ENCODE assay signal across 27 mouse cellular contexts in genomic region chr7:144933796-144934195, GRCm38 (mm10). TPM values are rescaled to one million over a fixed set of nuclear protein-coding genes. Genes with fewer than 3 reads are reported as not detected.
A peak's percentile ranks its signal among the peaks of the same experiment; 100 is the strongest.
DNase-seq lines count a peak whose midpoint lies in the region; ATAC-seq lines count a peak whose summit lies in the region.
"Had no signal": no experiment of that assay in that cellular context is flagged by ENCODE, and none has a peak within 500 bp of the region (broad histone marks: within the 10 kb centered on the region; RNA-seq: fewer than 3 reads in every experiment).

No protein-coding gene starts in this region.

- H3K27ac ChIP-seq in midbrain, embryonic 12.5 days (replicated peaks): 0 out of 2 replicates have a peak overlapping the region, but pooled peaks have one; percentile 35
- no peak overlapping the region for H3K27ac ChIP-seq in midbrain, embryonic 14.5 days (replicated peaks; ENCODE audit: low read depth, low read length)
- no peak overlapping the region for H3K27ac ChIP-seq in forebrain, embryonic 14.5 days (ENCODE audit: low read depth, low read length)
- H3K27ac ChIP-seq: embryonic facial prominence, embryonic 15.5 days; hindbrain, embryonic 15.5 days; intestine, embryonic 15.5 days; macrophage had no signal

- peaks cover 71% of the 10 kb centered on the region for H3K36me3 ChIP-seq in midbrain, embryonic 12.5 days
- peaks cover 29% of the 10 kb centered on the region for H3K36me3 ChIP-seq in midbrain, embryonic 14.5 days (ENCODE audit: control insufficient read depth, insufficient read depth, low read length)
- H3K36me3 ChIP-seq in forebrain, embryonic 14.5 days (ENCODE audit: control insufficient read depth, insufficient read depth, low read length): peaks cover 35% of the 10 kb centered on the region
- H3K36me3 ChIP-seq: hindbrain, embryonic 15.5 days had no signal

- no peaks in the 10 kb centered on the region for H3K9me3 ChIP-seq in midbrain, embryonic 12.5 days
- H3K9me3 ChIP-seq in midbrain, embryonic 14.5 days (ENCODE audit: control insufficient read depth, low read length): no peaks in the 10 kb centered on the region
- no peaks in the 10 kb centered on the region for H3K9me3 ChIP-seq in forebrain, embryonic 14.5 days (replicated peaks; ENCODE audit: control insufficient read depth, low read length)
- H3K9me3 ChIP-seq: embryonic facial prominence, embryonic 15.5 days; hindbrain, embryonic 15.5 days; intestine, embryonic 15.5 days; limb, embryonic 12.5 days had no signal

- H3K27me3 ChIP-seq in midbrain, embryonic 12.5 days: 0 out of 2 replicates have a peak, but pooled peaks cover 5% of the 10 kb centered on the region
- peaks cover 3% of the 10 kb centered on the region; the same call in 1 of the 2 replicates for H3K27me3 ChIP-seq in midbrain, embryonic 14.5 days (ENCODE audit: control insufficient read depth, insufficient read depth, low read length)
- H3K27me3 ChIP-seq in forebrain, embryonic 14.5 days (replicated peaks; ENCODE audit: control insufficient read depth, insufficient read depth, low read length): no peaks in the 10 kb centered on the region; the same call in 1 of the 2 replicates
- H3K27me3 ChIP-seq: embryonic facial prominence, embryonic 15.5 days; limb, embryonic 12.5 days had no signal

- no peak overlapping the region for H3K9ac ChIP-seq in midbrain, embryonic 12.5 days (replicated peaks)
- no peak overlapping the region for H3K9ac ChIP-seq in midbrain, embryonic 14.5 days (replicated peaks; ENCODE audit: low read length)
- no peak overlapping the region for H3K9ac ChIP-seq in forebrain, embryonic 14.5 days (ENCODE audit: low read length)
- H3K9ac ChIP-seq: embryonic facial prominence, embryonic 15.5 days; forebrain, postnatal 0 days; hindbrain, embryonic 15.5 days; intestine, embryonic 15.5 days; limb, embryonic 12.5 days; liver, postnatal 0 days had no signal

- 92% methylated on average over 8 of the region's 8 CpGs for WGBS in midbrain, embryonic 12.5 days
- 95% methylated on average over 8 of the region's 8 CpGs for WGBS in midbrain, embryonic 14.5 days
- 92% methylated on average over 8 of the region's 8 CpGs for WGBS in forebrain, embryonic 14.5 days

- peaks cover 32% of the 10 kb centered on the region for H3K4me1 ChIP-seq in midbrain, embryonic 12.5 days
- H3K4me1 ChIP-seq in midbrain, embryonic 14.5 days (ENCODE audit: control insufficient read depth, insufficient read depth, low read length): peaks cover 9% of the 10 kb centered on the region
- H3K4me1 ChIP-seq in forebrain, embryonic 14.5 days (ENCODE audit: control insufficient read depth, insufficient read depth, low read length): peaks cover 4% of the 10 kb centered on the region

- no peak overlapping the region for H3K4me3 ChIP-seq in midbrain, embryonic 12.5 days
- no peak overlapping the region for H3K4me3 ChIP-seq in midbrain, embryonic 14.5 days (replicated peaks; ENCODE audit: low read depth, low read length)
- H3K4me3 ChIP-seq in forebrain, embryonic 14.5 days (ENCODE audit: low read depth, low read length): no peak overlapping the region
- H3K4me3 ChIP-seq: embryonic facial prominence, embryonic 15.5 days; hindbrain, embryonic 15.5 days; intestine, embryonic 15.5 days; limb, embryonic 12.5 days had no signal

- no peak overlapping the region for H3K4me2 ChIP-seq in midbrain, embryonic 12.5 days (replicated peaks)
- H3K4me2 ChIP-seq in midbrain, embryonic 14.5 days (ENCODE audit: low read length): no peak overlapping the region
- no peak overlapping the region for H3K4me2 ChIP-seq in forebrain, embryonic 14.5 days (ENCODE audit: low read length)
- H3K4me2 ChIP-seq: embryonic facial prominence, embryonic 15.5 days; hindbrain, embryonic 15.5 days; intestine, embryonic 15.5 days; limb, embryonic 12.5 days; liver, embryonic 11.5 days had no signal

- ATAC-seq in midbrain, embryonic 12.5 days (ENCODE audit: low FRiP score, low read depth): no peak
- ATAC-seq in midbrain, embryonic 14.5 days (ENCODE audit: low FRiP score, low TSS enrichment): no peak
- no peak for ATAC-seq in forebrain, embryonic 14.5 days
- ATAC-seq: forebrain, postnatal 0 days; intestine, embryonic 15.5 days; liver, postnatal 0 days; lung, postnatal 0 days had no signal

- intact Hi-C loops in heart, postnatal 10 days (cut with DNase I): no loop called here
- intact Hi-C loops in heart, postnatal 25 days (cut with DNase I): no loop called here

- DNase-seq in adrenal gland, adult 2 months: peak; percentile 79
- no peak for DNase-seq in adrenal gland, postnatal 4 days (ENCODE audit: low spot score in 2 of 2)
- peak; percentile 15 to 18 for DNase-seq in heart, postnatal 10 days
- DNase-seq in heart, postnatal 25 days (ENCODE audit: low spot score): no peak
- DNase-seq in midbrain, embryonic 14.5 days: no peak
- DNase-seq in adrenal gland, postnatal 36 days: peak; percentile 59 to 69
- no peak for DNase-seq in forebrain, embryonic 14.5 days (ENCODE audit: low spot score)
- DNase-seq: forebrain, postnatal 0 days; layer of hippocampus, postnatal 36 days; liver, postnatal 0 days; right cerebral cortex, postnatal 14 days; spleen, adult 18-20 months had no signal

RNA-seq across cellular contexts. Expression of gene Ccnd1, which starts 5.9 kb away (rescaled TPM):
- 100 to 1,000 TPM; 105 to 244 TPM for total RNA-seq in adrenal gland, adult 2 months (2021)
- 115 and 133 TPM in 2 replicates for polyA plus RNA-seq in adrenal gland, adult 2 months (2012; rRNA removed)
- 100 to 1,000 TPM; 110 to 132 TPM for total RNA-seq in adrenal gland, postnatal 4 days (2021)
- total RNA-seq in heart, postnatal 10 days (2021): 100 to 1,000 TPM in 1 of 2 experiments, 10 to 100 TPM in 1; 89.8 to 102 TPM
- 10 to 100 TPM; 41.2 to 42.1 TPM for total RNA-seq in heart, postnatal 25 days (2021)
- 259 and 289 TPM in 2 replicates for polyA plus RNA-seq in midbrain, embryonic 12.5 days (2016; fragmentation: Nextera tagmentation; extraction: Ambion mirVana)
- 40.1 and 76.3 TPM in 2 replicates for polyA plus RNA-seq in midbrain, embryonic 14.5 days (2014; fragmentation: Nextera tagmentation; extraction: Ambion mirVana)
- total RNA-seq in adrenal gland, postnatal 36 days (2021): 100 to 1,000 TPM; 121 to 178 TPM
- polyA plus RNA-seq in forebrain, embryonic 14.5 days (2014; fragmentation: Nextera tagmentation; extraction: Ambion mirVana): 60.8 and 70.3 TPM in 2 replicates

RNA-seq across cellular contexts. Expression of gene LTO1, which starts 18.9 kb away (rescaled TPM):
- total RNA-seq in adrenal gland, adult 2 months (2021): 10 to 100 TPM; 20.5 to 27.0 TPM
- polyA plus RNA-seq in adrenal gland, adult 2 months (2012; rRNA removed): 7.8 and 9.5 TPM in 2 replicates
- total RNA-seq in adrenal gland, postnatal 4 days (2021): 10 to 100 TPM; 27.6 to 32.9 TPM
- total RNA-seq in heart, postnatal 10 days (2021): 10 to 100 TPM; 13.6 to 16.2 TPM
- 10 to 100 TPM; 11.9 to 14.7 TPM for total RNA-seq in heart, postnatal 25 days (2021)
- 33.6 and 36.4 TPM in 2 replicates for polyA plus RNA-seq in midbrain, embryonic 12.5 days (2016; fragmentation: Nextera tagmentation; extraction: Ambion mirVana)
- 25.4 and 34.8 TPM in 2 replicates for polyA plus RNA-seq in midbrain, embryonic 14.5 days (2014; fragmentation: Nextera tagmentation; extraction: Ambion mirVana)
- total RNA-seq in adrenal gland, postnatal 36 days (2021): 10 to 100 TPM; 20.5 to 24.1 TPM
- 26.7 and 27.8 TPM in 2 replicates for polyA plus RNA-seq in forebrain, embryonic 14.5 days (2014; fragmentation: Nextera tagmentation; extraction: Ambion mirVana)

RNA-seq across cellular contexts. Expression of gene Fgf15, which starts 37.5 kb away (rescaled TPM):
- total RNA-seq in adrenal gland, adult 2 months (2021): under 1 TPM in 1 of 2 experiments, not detected in 1; 0.14 TPM
- 0.07 TPM in 1 of 2 replicates, not detected in the other for polyA plus RNA-seq in adrenal gland, adult 2 months (2012; rRNA removed)
- total RNA-seq in adrenal gland, postnatal 4 days (2021): under 1 TPM in 1 of 2 experiments, not detected in 1; 0.53 TPM
- total RNA-seq in heart, postnatal 10 days (2021): not detected
- total RNA-seq in heart, postnatal 25 days (2021): not detected
- 69.8 and 95.0 TPM in 2 replicates for polyA plus RNA-seq in midbrain, embryonic 12.5 days (2016; fragmentation: Nextera tagmentation; extraction: Ambion mirVana)
- 44.5 and 62.6 TPM in 2 replicates for polyA plus RNA-seq in midbrain, embryonic 14.5 days (2014; fragmentation: Nextera tagmentation; extraction: Ambion mirVana)
- not detected for total RNA-seq in adrenal gland, postnatal 36 days (2021)
- 28.1 and 36.3 TPM in 2 replicates for polyA plus RNA-seq in forebrain, embryonic 14.5 days (2014; fragmentation: Nextera tagmentation; extraction: Ambion mirVana)
- total RNA-seq: gastrocnemius, postnatal 4 days; heart, adult 8-10 months; heart, postnatal 4 days; layer of hippocampus, adult 8-10 months; layer of hippocampus, postnatal 36 days; left cerebral cortex, postnatal 14 days; neutrophil, adult 5-6 weeks had no signal
- polyA plus RNA-seq: heart, embryonic 14.5 days; liver, postnatal 0 days; lung, postnatal 0 days; macrophage had no signal

Comparison
In these comparisons a context has a peak if more than half of its experiments do, and no peak if none do; other contexts are left out.
1. DNase-seq: peak in adrenal gland, adult 2 months (single experiment), heart, postnatal 10 days (2 of 2) and adrenal gland, postnatal 36 days (2 of 2); none in adrenal gland, postnatal 4 days (0 of 2), heart, postnatal 25 days (single experiment), midbrain, embryonic 14.5 days (single experiment) and forebrain, embryonic 14.5 days (single experiment).